Mouse (Mus musculus) lung, adult 2 months (tissue): ENCODE measurements around the gene Nek8.

Experiments used
- CTCF ChIP-seq: fragments of 200-500 bp; IDR thresholded peaks from 2 replicates; pipeline ENCODE4 v1.5.1; 2011; ENCODE audit warnings: mild to moderate bottlenecking, low read length, control low read depth; ENCODE audit not compliant: insufficient read depth
- POLR2A ChIP-seq: fragments of 200-500 bp; IDR thresholded peaks from 2 replicates; pipeline ENCODE4 v1.6.1; 2011; ENCODE audit warnings: low read depth, mild to moderate bottlenecking, control low read depth, low read length, borderline replicate concordance; ENCODE audit errors: extremely low read depth

DNA sequence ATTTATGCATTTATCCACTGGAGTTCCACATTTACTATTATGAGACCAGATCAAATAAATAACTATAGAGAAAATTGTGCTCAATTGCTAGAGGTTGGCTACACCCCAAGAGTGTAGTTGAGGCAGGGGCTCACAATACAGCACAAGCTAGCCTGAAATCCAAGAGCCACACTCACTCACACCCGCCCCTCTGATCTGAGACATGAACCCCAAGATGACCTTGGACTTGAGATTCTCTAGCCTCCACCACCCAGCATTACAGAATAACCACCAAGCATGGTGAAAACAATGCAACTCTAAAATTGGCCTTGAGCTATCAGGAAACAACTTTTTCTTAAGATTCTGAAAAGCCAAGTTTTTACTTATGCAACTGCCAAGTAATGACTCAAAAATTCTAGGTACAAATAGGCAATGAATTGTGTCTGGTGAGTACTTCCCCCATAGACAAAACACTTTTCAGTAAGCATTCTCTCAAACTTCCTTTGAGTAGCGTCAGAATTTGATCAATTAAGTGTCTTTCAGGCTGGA, 5.4 kb upstream of the Nek8 start:
- no peak for TF ChIP-seq CTCF
- no peak for TF ChIP-seq POLR2A
